Mouse (Mus musculus): Measurements from ENCODE around the gene Gm8126. TPM values are rescaled to one million over a fixed set of nuclear protein-coding genes. Genes with fewer than 3 reads are reported as not detected.

Gene Gm8126
- polyA plus RNA-seq (2012; rRNA removed; ENCODE audit: low replicate concordance): not detected in 2 replicates

GRCm38 (mm10) chr14:43258349-43258748 lies at the start of gene Gm8126:
Gm8126 (plus strand) TSS chr14:43258649.

GRCm38 (mm10) chr14:43235204-43235603 lies 23.2 kb upstream of the Gm8126 start, which contains the start of gene Gm8122:
Gm8122 (minus strand) TSS chr14:43235304.

GRCm38 (mm10) chr14:43274986-43275511 lies 16.6 kb downstream of the Gm8126 start, which contains the start of gene Gm9732:
Gm9732 (plus strand) TSS chr14:43275036.

GRCm38 (mm10) chr14:43293503-43293902 lies 35.1 kb downstream of the Gm8126 start, which contains the start of gene Gm8127:
Gm8127 (minus strand) TSS chr14:43293832.

Other genes starting within 250 kb of the Gm8126 start
- not detected in 2 replicates for gene Gm10376, start 243.0 kb upstream of the Gm8126 start, polyA plus RNA-seq (2012; rRNA removed; ENCODE audit: low replicate concordance)
- gene Gm8094, start 182.0 kb upstream of the Gm8126 start, polyA plus RNA-seq (2012; rRNA removed; ENCODE audit: low replicate concordance): not detected in 2 replicates
- gene Gm8104, start 158.0 kb upstream of the Gm8126 start, polyA plus RNA-seq (2012; rRNA removed; ENCODE audit: low replicate concordance): not detected in 2 replicates
- gene Gm7233, start 78.8 kb upstream of the Gm8126 start, polyA plus RNA-seq (2012; rRNA removed; ENCODE audit: low replicate concordance): not detected in 2 replicates
- gene Gm8122, start 23.3 kb upstream of the Gm8126 start, polyA plus RNA-seq (2012; rRNA removed; ENCODE audit: low replicate concordance): not detected in 2 replicates
- not detected in 2 replicates for gene Gm9732, start 16.4 kb downstream of the Gm8126 start, polyA plus RNA-seq (2012; rRNA removed; ENCODE audit: low replicate concordance)
- gene Gm8127, start 35.2 kb downstream of the Gm8126 start, polyA plus RNA-seq (2012; rRNA removed; ENCODE audit: low replicate concordance): not detected in 2 replicates
- gene 1700001F09Rik, start 89.2 kb downstream of the Gm8126 start, polyA plus RNA-seq (2012; rRNA removed; ENCODE audit: low replicate concordance): not detected in 2 replicates
- gene Gm8138, start 157.7 kb downstream of the Gm8126 start, polyA plus RNA-seq (2012; rRNA removed; ENCODE audit: low replicate concordance): not detected in 2 replicates

All from duodenum, adult 2 months (tissue).